Mouse (Mus musculus) MEL (cell line): ENCODE data around the gene Lamb1.

ENCODE experiments used
- BHLHE40 ChIP-seq: IDR thresholded peaks from 2 replicates; pipeline ENCODE4 v1.6.1; 2012; ENCODE audit warnings: low read depth, mild to moderate bottlenecking, inconsistent platforms, low read length, improper control_type of control experiment, borderline replicate concordance
- CTCF ChIP-seq, 3 experiments: IDR thresholded peaks in 2 of 3; conservative IDR thresholded peaks in 1 of 3; 2 replicates each; pipeline ENCODE4 v1.5.1; 2011 to 2012; ENCODE audit warnings: low read length in 3 of 3, low read depth in 2 of 3, mild to moderate bottlenecking in 2 of 3, improper control_type of control experiment in 1 of 3, inconsistent platforms in 1 of 3, mixed read lengths in 1 of 3, moderate library complexity in 1 of 3; ENCODE audit not compliant: control insufficient read depth in 1 of 3, insufficient read depth in 1 of 3, poor library complexity in 1 of 3, severe bottlenecking in 1 of 3
- E2F4 ChIP-seq: IDR thresholded peaks from 2 replicates; pipeline ENCODE4 v1.6.1; 2011; ENCODE audit warnings: low read depth, low read length, improper control_type of control experiment, borderline replicate concordance
- HCFC1 ChIP-seq: IDR thresholded peaks from 2 replicates; pipeline ENCODE4 v1.6.1; 2012; ENCODE audit warnings: low read depth, mild to moderate bottlenecking, inconsistent platforms, low read length, improper control_type of control experiment, moderate library complexity
- JUND ChIP-seq: IDR thresholded peaks from 2 replicates; pipeline ENCODE4 v1.6.1; 2011; ENCODE audit warnings: low read depth, mild to moderate bottlenecking, improper control_type of control experiment, low read length
- MXI1 ChIP-seq: IDR thresholded peaks from 2 replicates; pipeline ENCODE4 v1.6.1; 2011; ENCODE audit warnings: mild to moderate bottlenecking, low read depth, low read length, improper control_type of control experiment
- NELFE ChIP-seq: IDR thresholded peaks from 2 replicates; pipeline ENCODE4 v1.6.1; 2011; ENCODE audit warnings: low read depth, low read length, improper control_type of control experiment
- POLR2A ChIP-seq, 2 experiments: IDR thresholded peaks; 2 replicates each; pipeline ENCODE4 v1.6.1; 2011 to 2012; ENCODE audit warnings: low read length in 2 of 2, mild to moderate bottlenecking in 2 of 2, control low read depth in 1 of 2, improper control_type of control experiment in 1 of 2, low read depth in 1 of 2, moderate library complexity in 1 of 2; ENCODE audit not compliant: control insufficient read depth in 1 of 2, insufficient read depth in 1 of 2, poor library complexity in 1 of 2
- POLR2AphosphoS2 ChIP-seq: IDR thresholded peaks from 2 replicates; pipeline ENCODE4 v1.6.1; 2011; ENCODE audit warnings: low read length, improper control_type of control experiment
- USF1 ChIP-seq: IDR thresholded peaks from 2 replicates; pipeline ENCODE4 v1.6.1; 2014; ENCODE audit warnings: low read depth, mild to moderate bottlenecking, inconsistent platforms, low read length, improper control_type of control experiment, moderate library complexity
- USF2 ChIP-seq, 2 experiments: IDR thresholded peaks; 2 replicates each; pipeline ENCODE4 v1.6.1; 2011 to 2012; ENCODE audit warnings: improper control_type of control experiment in 2 of 2, low read length in 2 of 2, borderline replicate concordance in 1 of 2, inconsistent platforms in 1 of 2, low read depth in 1 of 2, mild to moderate bottlenecking in 1 of 2; ENCODE audit not compliant: insufficient read depth in 1 of 2
- ZC3H11A ChIP-seq: IDR thresholded peaks from 2 replicates; pipeline ENCODE4 v1.6.1; 2012; ENCODE audit warnings: low read depth, mild to moderate bottlenecking, inconsistent platforms, low read length, improper control_type of control experiment
- ZNF384 ChIP-seq: IDR thresholded peaks from 2 replicates; pipeline ENCODE4 v1.6.1; 2012; ENCODE audit warnings: low read depth, mild to moderate bottlenecking, inconsistent platforms, low read length, improper control_type of control experiment

DNA sequence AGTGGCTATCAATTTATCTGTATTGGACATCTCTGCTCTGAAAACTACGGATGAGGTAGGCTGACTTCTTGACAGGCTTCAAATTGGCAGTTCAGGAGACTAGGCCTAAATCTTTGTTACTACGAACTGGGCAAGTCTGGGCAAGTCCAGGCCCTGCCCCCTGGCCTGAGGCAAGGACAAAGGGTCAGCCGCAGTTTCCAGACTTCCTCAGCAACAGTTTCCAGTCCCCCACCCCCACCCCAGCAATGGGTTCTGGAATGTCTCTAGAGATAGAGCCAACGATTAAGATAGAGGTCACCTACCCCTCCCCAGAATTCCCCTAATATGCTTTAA is 110.2 kb downstream of the Lamb1 start:
- no peak for TF ChIP-seq BHLHE40
- no peak for TF ChIP-seq E2F4
- TF ChIP-seq POLR2A (IDR thresholded peaks at IDR 0.05; ENCODE audit: control insufficient read depth in 1 of 2, insufficient read depth in 1 of 2, low read depth in 1 of 2, low read length in 2 of 2, poor library complexity in 1 of 2), result no peak
- no peak for TF ChIP-seq POLR2AphosphoS2
- TF ChIP-seq CTCF (IDR thresholded peaks at IDR 0.05 in 2 of 3, conservative IDR thresholded peaks at IDR 0.05 in 1 of 3; ENCODE audit: control insufficient read depth in 1 of 3, insufficient read depth in 1 of 3, low read depth in 2 of 3, low read length in 3 of 3, poor library complexity in 1 of 3, severe bottlenecking in 1 of 3), result no peak
- TF ChIP-seq NELFE, result no peak
- no peak for TF ChIP-seq HCFC1
- no peak for TF ChIP-seq USF2 (IDR thresholded peaks at IDR 0.05; ENCODE audit: borderline replicate concordance in 1 of 2, insufficient read depth in 1 of 2, low read depth in 1 of 2, low read length in 2 of 2)
- no peak for TF ChIP-seq MXI1
- TF ChIP-seq USF1, result no peak
- no peak for TF ChIP-seq ZNF384
- TF ChIP-seq JUND, result no peak
- TF ChIP-seq ZC3H11A, result no peak
